Mouse (Mus musculus) liver, embryonic 13.5 days (tissue): ENCODE data around the gene Fah. TPM values are rescaled to one million over a fixed set of nuclear protein-coding genes. Genes with fewer than 3 reads are reported as not detected.

ENCODE experiments used
- ATAC-seq: fragments of 200-750 bp; cut with Nextera tagmentation; 2 replicates; pipeline ENCODE4 v1.8.0; 2017; ENCODE audit warnings: low read depth, mild to moderate bottlenecking, moderate number of reproducible peaks, moderate library complexity
- DNase-seq: peaks from one replicate; pipeline ENCODE4 v3.0.0; 2022
- H3K27ac ChIP-seq: fragments of 300-500 bp; sonication (generic); 2 replicates; pipeline ENCODE4 v1.5.1; 2015; ENCODE audit warnings: moderate library complexity, mild to moderate bottlenecking, inconsistent platforms
- H3K27me3 ChIP-seq: fragments of 300-500 bp; sonication (generic); 2 replicates; pipeline ENCODE4 v1.6.1; 2015; ENCODE audit warnings: mild to moderate bottlenecking, inconsistent platforms
- H3K36me3 ChIP-seq: fragments of 300-500 bp; sonication (generic); 2 replicates; pipeline ENCODE4 v1.6.1; 2015; ENCODE audit warnings: mild to moderate bottlenecking, inconsistent platforms
- H3K4me1 ChIP-seq: fragments of 300-500 bp; sonication (generic); replicated peaks from 2 replicates; pipeline ENCODE4 v1.6.1; 2015; ENCODE audit warnings: inconsistent platforms
- H3K4me2 ChIP-seq: fragments of 300-500 bp; sonication (generic); 2 replicates; pipeline ENCODE4 v1.6.1; 2015; ENCODE audit warnings: inconsistent platforms, mild to moderate bottlenecking, moderate library complexity
- H3K4me3 ChIP-seq: fragments of 300-500 bp; sonication (generic); replicated peaks from 2 replicates; pipeline ENCODE4 v1.5.1; 2015; ENCODE audit warnings: mild to moderate bottlenecking, inconsistent platforms
- H3K9ac ChIP-seq: fragments of 300-500 bp; sonication (generic); 2 replicates; pipeline ENCODE4 v1.6.1; 2015; ENCODE audit warnings: mild to moderate bottlenecking, inconsistent platforms
- H3K9me3 ChIP-seq: fragments of 300-500 bp; sonication (generic); replicated peaks from 2 replicates; pipeline ENCODE4 v1.6.1; 2016; ENCODE audit warnings: inconsistent platforms
- WGBS: fragments of 180-500 bp; shearing (Covaris S2); methylation state at CpG from one replicate; pipeline ENCODE4 v1.1.7; 2015; ENCODE audit not compliant: insufficient replicate concordance; 5-methylcytosine and 5-hydroxymethylcytosine counted together
- polyA plus RNA-seq: library from polyadenylated mRNA; unstranded; fragments of >200 nt; fragmentation: Nextera tagmentation; extraction: Ambion mirVana; gene quantifications from 2 replicates; pipeline ENCODE4 v1.2.1, GENCODE M21; 2015

The Fah gene
- polyA plus RNA-seq, 1 experiment from 2014 or later, result 23.3 TPM

GRCm38 (mm10) chr7:84560500-84560899, 46.0 kb downstream of the Fah start:
- no peaks in the 10 kb centered on the region for H3K4me1 ChIP-seq
- ATAC-seq (no peak), DNase-seq (no peak)
- H3K27ac ChIP-seq, result no peak overlapping the region
- no peaks in the 10 kb centered on the region for H3K36me3 ChIP-seq
- no peak overlapping the region for H3K4me3 ChIP-seq
- no peak overlapping the region for H3K4me2 ChIP-seq
- WGBS, result 86% methylated on average over 1 of the region's 1 CpGs
- no peaks in the 10 kb centered on the region for H3K27me3 ChIP-seq
- H3K9ac ChIP-seq, result no peak overlapping the region
- no peaks in the 10 kb centered on the region for H3K9me3 ChIP-seq

GRCm38 (mm10) chr7:84557332-84557731, 49.2 kb downstream of the Fah start:
- DNase-seq (no peak), ATAC-seq (no peak)
- H3K27me3 ChIP-seq, result no peaks in the 10 kb centered on the region
- H3K27ac ChIP-seq, result no peak overlapping the region
- H3K9ac ChIP-seq, result no peak overlapping the region
- no peaks in the 10 kb centered on the region for H3K36me3 ChIP-seq
- WGBS, result 59% methylated on average over 3 of the region's 3 CpGs
- no peaks in the 10 kb centered on the region for H3K4me1 ChIP-seq
- no peak overlapping the region for H3K4me2 ChIP-seq
- no peak overlapping the region for H3K4me3 ChIP-seq
- no peaks in the 10 kb centered on the region for H3K9me3 ChIP-seq

DNA sequence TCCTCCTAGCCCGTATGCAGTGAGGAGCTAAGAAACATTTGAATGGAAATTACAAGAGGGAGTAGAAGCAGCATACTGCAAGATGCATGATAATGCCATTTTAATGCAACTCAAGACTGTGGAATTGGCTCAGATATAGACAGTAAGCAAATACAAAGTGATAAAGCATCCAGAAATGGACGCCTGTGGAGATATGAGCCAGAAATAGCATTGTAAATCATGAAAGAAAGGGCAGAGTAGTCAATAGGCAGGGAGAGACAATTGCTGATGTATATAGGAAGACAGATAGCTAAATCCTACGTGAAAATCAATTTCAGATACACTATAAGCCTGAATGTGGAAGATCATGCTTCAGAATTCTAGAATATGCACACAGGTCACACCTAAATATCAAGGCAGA, 51.2 kb downstream of the Fah start:
- no peaks in the 10 kb centered on the region for H3K27me3 ChIP-seq
- no peak for DNase-seq
- no peak overlapping the region for H3K27ac ChIP-seq
- no peaks in the 10 kb centered on the region for H3K4me1 ChIP-seq
- no peaks in the 10 kb centered on the region for H3K9me3 ChIP-seq
- no peaks in the 10 kb centered on the region for H3K36me3 ChIP-seq
- 47% methylated on average over 3 of the region's 3 CpGs for WGBS
- H3K4me2 ChIP-seq, result no peak overlapping the region
- no peak for ATAC-seq
- no peak overlapping the region for H3K4me3 ChIP-seq
- H3K9ac ChIP-seq, result no peak overlapping the region

DNA sequence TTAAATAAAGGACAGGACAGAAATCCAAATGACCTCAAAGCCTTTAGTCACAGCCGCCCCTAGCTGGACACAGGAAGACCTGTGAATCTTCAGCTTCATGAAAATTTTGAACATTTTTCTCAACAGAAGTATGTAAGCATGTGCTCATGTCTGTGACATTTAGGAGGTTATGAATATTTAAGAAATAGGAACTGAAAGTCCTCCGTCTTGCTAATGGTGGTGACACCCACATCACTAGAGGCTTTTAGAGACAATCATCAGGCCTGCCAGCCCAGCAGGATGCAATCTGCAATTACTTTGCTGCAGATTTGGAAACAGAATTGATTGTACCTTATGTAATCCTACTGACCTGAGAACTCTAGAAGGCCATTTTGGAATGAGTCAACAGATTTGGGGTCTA, 55.0 kb downstream of the Fah start:
- WGBS, result 58% methylated on average over 2 of the region's 2 CpGs
- ATAC-seq (no peak), DNase-seq (no peak)
- H3K9ac ChIP-seq, result no peak overlapping the region
- no peaks in the 10 kb centered on the region for H3K4me1 ChIP-seq
- H3K36me3 ChIP-seq, result no peaks in the 10 kb centered on the region
- no peak overlapping the region for H3K27ac ChIP-seq
- H3K27me3 ChIP-seq, result no peaks in the 10 kb centered on the region
- no peak overlapping the region for H3K4me3 ChIP-seq
- H3K9me3 ChIP-seq, result no peaks in the 10 kb centered on the region
- H3K4me2 ChIP-seq, result no peak overlapping the region

DNA sequence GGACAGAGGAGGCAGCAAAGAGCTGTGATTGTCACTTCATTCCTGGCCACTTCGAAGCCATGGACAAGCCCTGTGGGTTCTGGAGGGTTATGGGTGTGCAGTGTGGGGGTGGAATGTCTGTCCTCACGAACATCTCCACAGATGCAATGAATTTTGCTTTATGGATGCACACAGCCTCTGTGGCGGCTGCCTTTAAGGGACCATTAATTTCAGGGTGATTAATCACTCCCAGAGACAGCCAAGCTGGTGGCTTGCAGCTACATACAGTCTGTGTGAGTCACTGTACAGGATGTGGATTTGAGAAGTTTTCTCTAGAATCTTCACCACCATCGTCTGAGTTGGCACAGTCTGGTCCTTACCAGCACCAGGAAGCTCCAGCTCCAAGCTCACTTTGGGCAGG, 59.9 kb downstream of the Fah start:
- ATAC-seq, result no peak
- WGBS, result 45% methylated on average over 4 of the region's 4 CpGs

GRCm38 (mm10) chr7:84544946-84545345, 61.6 kb downstream of the Fah start:
- ATAC-seq (no peak), DNase-seq (no peak)
- Histone ChIP-seq H3K36me3 (no peaks in the 10 kb centered on the region), H3K9ac (no peak overlapping the region), H3K27ac (no peak overlapping the region), H3K27me3 (no peaks in the 10 kb centered on the region), H3K4me1 (no peaks in the 10 kb centered on the region), H3K4me2 (no peak overlapping the region), H3K9me3 (no peaks in the 10 kb centered on the region), H3K4me3 (no peak overlapping the region)
- 57% methylated on average over 4 of the region's 4 CpGs for WGBS

More for the DNA sequence above, 59.9 kb downstream of the Fah start:
- H3K27ac ChIP-seq, result no peak overlapping the region
- H3K4me1 ChIP-seq, result no peaks in the 10 kb centered on the region
- H3K4me3 ChIP-seq, result no peak overlapping the region
- H3K9ac ChIP-seq, result no peak overlapping the region
- no peaks in the 10 kb centered on the region for H3K36me3 ChIP-seq
- no peaks in the 10 kb centered on the region for H3K27me3 ChIP-seq
- no peaks in the 10 kb centered on the region for H3K9me3 ChIP-seq
- no peak for DNase-seq
- no peak overlapping the region for H3K4me2 ChIP-seq

Other genes with a start within 250 kb of the Fah start
- gene Arnt2, start 196.5 kb downstream of the Fah start, polyA plus RNA-seq, result 0.24 and 0.39 TPM in 2 replicates
- 0.02 and 0.09 TPM in 2 replicates for gene Gm2115, start 77.8 kb downstream of the Fah start, polyA plus RNA-seq
- 129 and 146 TPM in 2 replicates for gene Zfand6, start 83.2 kb upstream of the Fah start, polyA plus RNA-seq
- gene Olfr291, start 246.8 kb upstream of the Fah start, polyA plus RNA-seq, result not detected in 2 replicates